Mouse (Mus musculus): ENCODE data around the gene Prss12.

The Prss12 gene

GRCm38 (mm10) chr3:123526313-123527067 lies 79.8 kb downstream of the Prss12 start:
- DNase-seq (ENCODE audit: extremely low spot score, low read depth, low spot score): no peak

- no peak for DNase-seq (ENCODE audit: extremely low spot score, low read depth, low spot score)
Measured at GRCm38 (mm10) chr3:123527806-123528507, 81.2 kb downstream of the Prss12 start.

- DNase-seq (ENCODE audit: extremely low spot score, low read depth, low spot score): no peak
Measured at GRCm38 (mm10) chr3:123531124-123531523, 84.4 kb downstream of the Prss12 start.

GRCm38 (mm10) chr3:123537279-123537678 lies 90.6 kb downstream of the Prss12 start:
- no peak for DNase-seq (ENCODE audit: extremely low spot score, low read depth, low spot score)

GRCm38 (mm10) chr3:123543585-123544304 lies 97.0 kb downstream of the Prss12 start:
- no peak for DNase-seq (ENCODE audit: extremely low spot score, low read depth, low spot score)

- DNase-seq (ENCODE audit: extremely low spot score, low read depth, low spot score): no peak
Measured at GRCm38 (mm10) chr3:123550487-123550886, 103.8 kb downstream of the Prss12 start.

GRCm38 (mm10) chr3:123553872-123554271 lies 107.2 kb downstream of the Prss12 start:
- no peak for DNase-seq (ENCODE audit: extremely low spot score, low read depth, low spot score)

- no peak for DNase-seq (ENCODE audit: extremely low spot score, low read depth, low spot score)
Measured at GRCm38 (mm10) chr3:123555254-123555865, 108.6 kb downstream of the Prss12 start.
